Mouse (Mus musculus): ENCODE data around the gene Vcl.

The Vcl gene

DNA sequence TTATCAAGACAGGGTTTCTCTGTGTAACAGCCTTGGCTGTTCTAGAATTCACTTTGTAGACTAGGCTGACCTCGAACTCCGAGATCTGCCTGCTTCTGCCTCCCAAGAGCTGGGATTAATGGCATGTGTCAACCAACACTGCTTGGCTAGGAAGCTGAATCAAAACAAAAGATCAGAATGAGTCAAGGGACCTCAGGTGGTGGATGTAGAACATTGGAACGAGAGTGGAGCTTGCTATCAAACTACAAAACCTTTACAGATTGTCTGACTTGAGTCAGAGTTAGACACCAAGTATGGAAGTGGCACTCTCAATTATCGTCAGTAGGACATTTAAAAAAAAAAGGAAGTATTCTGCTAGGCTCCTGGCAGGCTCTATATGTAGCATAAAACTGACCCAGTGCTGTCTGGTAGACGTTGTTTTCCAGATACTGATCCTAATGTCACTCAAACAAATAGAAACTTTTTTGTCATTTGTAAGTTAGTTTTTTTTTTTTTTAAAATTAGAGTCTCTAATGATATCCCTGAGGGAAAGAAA is 84.7 kb downstream of the Vcl start:
- no peak for DNase-seq (ENCODE audit: low read depth, low spot score)

DNA sequence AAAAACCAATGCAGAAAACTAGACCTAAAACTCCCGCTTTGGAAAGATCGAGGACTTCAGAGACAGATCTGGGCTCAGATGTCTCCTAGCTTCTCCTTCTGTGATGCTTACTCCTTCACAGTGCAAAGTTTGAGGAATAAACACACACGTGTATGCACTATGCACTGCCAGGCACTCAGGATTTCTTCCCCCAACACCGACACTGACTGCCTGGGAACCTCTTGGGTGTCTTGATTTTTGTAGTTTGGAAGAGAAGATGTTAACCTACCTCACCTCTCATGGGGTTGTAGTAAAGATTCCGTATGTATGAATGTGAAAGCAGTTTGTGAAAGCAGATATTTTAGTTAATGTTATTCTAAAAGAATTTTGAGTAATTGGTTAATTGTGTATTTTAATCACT is 88.7 kb downstream of the Vcl start:
- DNase-seq (ENCODE audit: low read depth, low spot score), result no peak

DNA sequence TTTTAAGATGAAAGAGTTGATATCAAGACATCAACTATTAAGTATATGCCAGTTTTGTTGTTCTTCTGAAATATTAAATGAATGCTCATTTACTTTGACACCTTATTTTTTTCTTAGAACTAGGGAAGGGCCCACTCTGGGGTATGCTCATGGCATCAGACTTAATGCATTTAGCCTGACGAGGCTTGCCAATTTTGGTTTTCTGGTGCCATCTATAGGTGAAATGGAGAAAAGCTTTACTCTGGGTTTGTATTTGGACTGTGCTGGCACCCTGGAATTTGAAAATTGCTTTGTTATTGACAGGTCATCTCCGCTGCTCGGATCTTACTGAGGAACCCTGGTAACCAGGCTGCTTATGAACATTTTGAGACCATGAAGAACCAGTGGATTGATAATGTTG is 89.8 kb downstream of the Vcl start:
- DNase-seq (ENCODE audit: low read depth, low spot score), result peak; percentile 74

GRCm38 (mm10) chr14:21020435-21020834 is 91.2 kb downstream of the Vcl start:
- no peak for DNase-seq (ENCODE audit: low read depth, low spot score)

DNA sequence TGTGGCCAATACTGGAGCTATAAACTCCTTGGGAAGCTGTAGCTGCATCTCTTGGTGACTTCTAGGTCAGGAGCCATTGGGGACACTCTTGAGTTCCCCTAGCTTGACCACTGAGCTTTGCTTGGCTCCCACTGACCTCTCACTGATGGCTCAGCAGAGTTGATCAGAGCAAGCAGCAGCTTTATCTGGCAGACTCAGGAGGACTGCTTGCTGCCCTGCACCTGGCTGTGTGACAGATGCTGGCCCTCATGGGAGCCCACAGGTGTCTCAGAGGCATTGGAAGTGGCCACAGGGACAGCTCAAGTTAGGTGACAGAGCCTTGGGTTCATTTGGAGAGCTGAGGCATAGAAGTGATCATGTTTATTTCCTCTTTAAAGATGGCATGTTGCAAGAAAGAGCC is 98.3 kb downstream of the Vcl start:
- DNase-seq (ENCODE audit: low read depth, low spot score), result no peak

- peak; percentile 75 for DNase-seq (ENCODE audit: low read depth, low spot score)
These were observed 99.9 kb downstream of the Vcl start for GRCm38 (mm10) chr14:21029025-21029659.

GRCm38 (mm10) chr14:21031783-21032511 is 102.7 kb downstream of the Vcl start:
- DNase-seq (ENCODE audit: low read depth, low spot score), result peak; percentile 66

DNA sequence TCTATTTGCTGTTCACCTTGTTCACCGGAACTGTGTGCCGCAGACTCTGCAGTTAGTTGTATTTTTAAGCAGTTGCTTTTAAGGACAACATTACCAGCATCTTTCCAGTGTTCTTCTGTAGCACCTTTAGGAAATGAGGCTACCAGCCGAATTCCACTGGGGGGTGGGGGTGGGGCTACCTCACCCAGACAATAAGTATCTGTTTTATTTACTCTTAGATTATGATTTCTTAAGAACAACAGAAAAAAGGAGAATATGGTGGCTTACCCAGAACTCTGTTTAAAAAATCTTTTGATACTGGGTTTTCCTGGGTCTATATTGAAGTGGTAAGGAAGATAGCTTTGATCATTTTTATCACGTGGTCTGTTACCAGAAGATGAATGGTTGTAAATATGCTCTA is 105.1 kb downstream of the Vcl start:
- DNase-seq (ENCODE audit: low read depth, low spot score), result no peak

DNA sequence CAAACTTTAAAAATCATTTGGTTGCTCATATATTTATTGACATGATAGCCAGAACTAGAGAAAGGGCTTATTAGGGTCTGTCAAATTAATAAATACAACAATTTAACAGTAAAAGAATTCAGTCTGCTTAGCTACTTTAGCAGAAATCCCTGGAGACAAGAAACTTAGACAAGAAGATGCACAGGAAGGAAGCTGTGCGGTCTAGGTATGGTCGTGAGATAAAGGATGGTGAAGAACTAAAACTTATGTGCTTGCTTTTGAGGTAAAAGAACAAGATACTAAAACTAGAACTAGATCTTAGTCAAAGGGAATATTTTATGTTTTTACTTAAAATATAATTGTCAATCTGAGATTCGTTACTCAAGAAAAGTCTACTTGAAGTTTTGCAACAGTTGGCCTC is 105.6 kb downstream of the Vcl start:
- no peak for DNase-seq (ENCODE audit: low read depth, low spot score)

DNA sequence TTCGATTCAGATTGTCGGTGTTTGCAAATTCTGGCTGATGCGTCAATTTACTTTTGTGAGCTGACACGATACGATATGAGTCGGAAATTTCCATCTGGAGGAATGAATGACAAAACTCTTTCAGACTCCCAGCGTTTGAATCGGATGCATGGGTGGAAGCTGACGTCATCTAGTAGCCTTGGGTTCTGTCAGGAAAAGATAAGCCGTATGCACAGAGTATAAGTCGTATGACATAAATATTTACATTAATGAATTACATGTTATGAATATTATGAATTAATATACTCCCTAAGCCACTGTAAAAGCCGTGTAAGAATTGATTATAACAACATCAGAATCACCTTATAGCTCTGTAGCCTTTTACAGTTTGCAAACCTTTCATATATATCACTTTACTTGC is 109.9 kb downstream of the Vcl start:
- DNase-seq (ENCODE audit: low read depth, low spot score), result no peak

GRCm38 (mm10) chr14:21039623-21040022 is 110.4 kb downstream of the Vcl start:
- no peak for DNase-seq (ENCODE audit: low read depth, low spot score)

- no peak for DNase-seq (ENCODE audit: low read depth, low spot score)
These were observed 118.6 kb downstream of the Vcl start for GRCm38 (mm10) chr14:21047840-21048239.

DNA sequence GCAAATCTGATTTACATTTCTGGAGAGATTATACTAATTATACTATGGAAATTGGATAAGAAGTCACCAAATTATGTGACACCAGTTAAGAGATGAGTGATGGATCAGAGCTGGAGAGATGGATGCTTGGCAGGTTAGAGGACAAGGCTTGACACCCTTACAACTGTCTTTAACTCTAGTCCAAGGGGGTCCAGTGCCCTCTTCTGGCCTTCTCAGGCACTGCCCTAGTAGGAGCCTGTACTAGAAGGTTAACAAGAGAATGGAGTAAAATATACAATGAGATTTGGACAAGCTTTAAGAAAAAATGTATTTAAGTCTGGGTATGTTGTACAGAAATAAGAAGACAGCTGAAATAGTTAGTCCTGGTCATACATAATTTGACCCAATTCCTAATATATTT is 119.7 kb downstream of the Vcl start:
- DNase-seq (ENCODE audit: low read depth, low spot score), result peak; percentile 45

DNA sequence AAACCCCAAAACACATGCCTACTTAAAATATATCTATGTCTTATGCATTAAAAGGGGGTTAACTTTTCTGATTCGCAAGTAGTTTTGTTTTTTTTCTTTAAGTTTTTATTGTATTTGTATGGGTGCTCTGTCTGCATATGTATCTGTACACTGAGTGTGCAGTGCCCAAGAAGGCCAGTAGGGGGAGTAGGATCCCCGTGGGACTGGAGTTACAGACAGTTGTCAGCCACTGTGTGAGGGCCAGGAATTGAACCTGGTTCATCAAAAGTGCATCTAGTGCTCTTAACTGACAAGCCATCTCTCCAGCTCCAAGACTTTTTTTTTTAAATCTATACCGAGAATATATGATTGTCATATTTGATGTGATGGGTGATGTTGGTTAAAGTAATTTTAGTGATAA is 121.5 kb downstream of the Vcl start:
- DNase-seq (ENCODE audit: low read depth, low spot score), result no peak

DNA sequence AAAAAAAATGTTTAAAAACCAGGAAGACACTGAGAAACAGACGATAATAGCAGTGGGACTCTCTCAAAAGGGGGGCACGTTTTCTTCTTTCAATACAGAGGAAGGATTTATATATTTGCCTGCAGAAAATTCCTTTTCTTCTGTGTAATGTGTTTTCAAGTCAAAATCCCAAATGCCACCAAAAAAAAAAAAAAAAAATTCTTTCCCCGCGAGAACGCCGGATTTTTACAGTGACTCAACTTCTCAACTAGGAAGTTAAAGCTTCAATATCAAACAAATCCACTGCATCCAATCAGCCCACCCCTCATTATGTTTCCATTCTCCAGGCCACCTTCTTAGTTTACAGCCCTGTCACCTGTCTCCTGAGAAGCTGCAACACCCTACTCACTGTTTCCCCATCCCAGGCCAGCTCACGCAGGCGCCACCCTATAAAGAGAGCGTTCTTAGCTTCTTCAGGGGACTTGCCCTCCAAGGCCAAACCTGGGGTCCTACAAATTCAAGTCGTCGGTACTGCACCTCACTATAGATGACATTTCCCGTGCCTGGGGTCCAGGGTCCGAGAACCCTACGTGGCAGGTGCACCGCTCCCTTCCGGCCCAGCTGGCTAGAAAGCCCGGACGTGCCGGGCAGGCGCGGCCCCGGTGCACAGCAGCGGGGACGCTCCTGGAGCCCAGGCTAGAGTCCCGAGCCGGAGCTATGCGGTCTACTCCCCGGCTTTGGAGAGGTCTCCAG is 122.3 kb downstream of the Vcl start:
- peak; percentile 34 for DNase-seq (ENCODE audit: low read depth, low spot score)

- peak; percentile 98 for DNase-seq (ENCODE audit: low read depth, low spot score)
These were observed 123.0 kb downstream of the Vcl start, which contains the start of the genes Ap3m1 and Adk for GRCm38 (mm10) chr14:21052112-21052780. Ap3m1 (minus strand) TSS chr14:21052508. Adk (plus strand) TSS chr14:21052574.

- peak; percentile 81 for DNase-seq (ENCODE audit: low read depth, low spot score)
These were observed 123.6 kb downstream of the Vcl start for GRCm38 (mm10) chr14:21052781-21053130.

DNA sequence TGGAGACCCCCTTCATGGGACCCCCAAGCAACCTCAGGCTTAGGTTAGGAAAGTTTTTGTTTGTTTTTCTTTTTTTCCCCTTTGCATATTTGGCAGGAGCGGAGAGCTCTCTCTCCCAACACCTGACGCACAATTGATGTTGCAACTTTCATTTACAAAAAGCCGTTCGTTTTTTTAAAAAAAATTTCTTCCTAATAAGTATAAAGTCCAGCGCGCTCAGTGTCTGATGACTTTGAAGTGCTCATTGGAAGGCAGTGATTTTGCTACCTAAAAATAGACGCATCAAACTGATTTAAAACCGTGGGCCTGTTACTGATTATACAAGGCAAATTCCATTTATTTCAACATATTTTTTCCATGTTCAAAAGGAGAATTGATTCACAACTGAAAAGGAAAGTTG is 124.0 kb downstream of the Vcl start:
- no peak for DNase-seq (ENCODE audit: low read depth, low spot score)

DNA sequence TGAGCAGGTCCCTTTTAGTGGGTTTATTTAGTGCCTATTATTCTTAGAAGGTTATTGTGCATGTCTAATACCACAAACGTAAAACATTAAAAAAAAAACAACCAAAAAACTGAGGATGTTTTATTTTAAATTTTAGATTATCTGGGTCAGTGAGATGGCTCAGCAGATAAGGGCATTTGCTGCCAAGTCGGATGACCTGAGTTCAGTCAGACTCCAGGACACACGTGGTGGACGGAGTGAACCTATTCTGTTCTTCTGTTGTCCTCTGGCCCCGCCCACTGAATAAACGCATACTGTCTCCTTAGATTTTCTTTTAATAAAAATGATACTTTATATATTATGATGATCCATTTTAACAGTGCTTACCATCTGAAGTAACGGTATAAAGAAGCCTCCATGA is 124.4 kb downstream of the Vcl start:
- no peak for DNase-seq (ENCODE audit: low read depth, low spot score)

DNA sequence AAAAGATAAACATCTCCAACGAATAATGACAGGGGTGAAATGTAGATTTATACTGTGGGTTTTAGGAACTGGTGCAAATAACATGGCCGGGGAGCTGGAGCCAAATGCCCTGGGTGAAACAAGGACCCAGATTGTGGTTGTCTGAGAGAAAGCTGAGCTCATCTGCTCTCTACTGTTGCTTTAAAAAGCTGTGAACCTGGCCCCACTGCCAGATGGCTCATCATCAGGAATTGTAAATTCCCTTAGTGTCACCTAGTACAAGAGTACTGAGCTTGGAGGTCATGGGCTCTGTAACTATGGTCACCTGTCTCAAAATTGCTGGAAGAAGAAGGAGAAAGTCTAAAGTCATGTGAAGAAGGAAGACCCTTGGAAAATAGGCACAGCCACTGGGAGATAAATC is 129.8 kb downstream of the Vcl start:
- no peak for DNase-seq (ENCODE audit: low read depth, low spot score)

- DNase-seq (ENCODE audit: low read depth, low spot score), result no peak
These were observed 133.7 kb downstream of the Vcl start for GRCm38 (mm10) chr14:21062766-21063513.
